Mouse (Mus musculus): Measurements from ENCODE around the gene E030030I06Rik.
"Not testable (repeated sequence)": the region's sequence is repeated elsewhere in the genome, so short reads cannot be mapped to it uniquely, and the experiment has no call there.

Gene E030030I06Rik

DNA sequence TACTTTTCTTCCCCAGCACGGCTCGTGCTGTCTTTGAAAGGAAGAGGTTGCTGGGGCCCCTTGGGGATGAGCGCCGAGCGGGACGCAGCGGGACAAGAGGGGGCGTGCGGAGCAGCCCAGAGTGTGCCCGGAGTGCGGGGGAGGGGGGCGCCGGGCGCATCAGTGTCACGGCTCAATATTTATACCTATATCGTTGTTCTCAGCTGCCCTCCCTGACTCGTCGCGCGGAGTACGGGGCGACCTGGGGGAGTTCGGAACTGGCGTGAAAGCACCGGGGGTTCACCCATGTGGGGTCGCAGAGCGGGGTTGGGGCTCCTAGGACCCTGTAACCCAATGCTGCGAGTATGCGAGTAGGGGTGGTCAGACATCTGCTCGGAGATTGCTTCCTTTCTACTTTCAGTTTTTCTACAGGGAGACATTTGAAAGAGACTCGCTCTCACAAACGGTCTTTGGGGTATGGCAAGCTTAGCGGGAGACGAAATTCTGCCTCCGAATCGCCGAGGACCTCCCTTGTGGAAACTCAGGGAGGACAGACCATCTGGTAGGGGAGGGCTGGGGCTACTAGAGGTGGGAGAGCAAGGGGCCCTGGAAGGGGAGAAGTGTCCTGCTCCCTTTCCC lies at the start of gene E030030I06Rik:
TSS of gene E030030I06Rik (minus strand) at position 198 of the 618 bp plus-strand sequence.
- no peak for DNase-seq

DNA sequence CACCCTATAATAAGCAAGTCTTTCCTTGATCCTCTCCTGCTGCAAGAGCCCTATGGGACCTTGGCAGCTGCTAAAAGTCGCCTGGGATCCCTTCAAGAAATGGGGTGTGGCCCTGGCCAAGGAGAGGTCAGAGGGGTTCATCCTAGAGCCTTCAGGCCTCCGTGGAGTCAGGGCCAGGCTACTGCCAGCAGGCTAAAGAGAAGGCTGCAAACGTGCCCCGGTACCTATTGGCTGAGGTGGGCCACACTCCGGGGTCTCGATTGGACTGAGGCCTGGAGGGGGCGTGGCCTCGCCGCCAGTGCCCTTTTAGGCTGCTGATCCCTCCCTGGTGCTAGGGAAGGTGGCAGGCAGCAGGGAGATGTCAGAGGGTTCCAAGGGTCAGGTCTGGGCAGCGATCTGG lies 42.0 kb upstream of the E030030I06Rik start:
- DNase-seq, result not testable (repeated sequence)

DNA sequence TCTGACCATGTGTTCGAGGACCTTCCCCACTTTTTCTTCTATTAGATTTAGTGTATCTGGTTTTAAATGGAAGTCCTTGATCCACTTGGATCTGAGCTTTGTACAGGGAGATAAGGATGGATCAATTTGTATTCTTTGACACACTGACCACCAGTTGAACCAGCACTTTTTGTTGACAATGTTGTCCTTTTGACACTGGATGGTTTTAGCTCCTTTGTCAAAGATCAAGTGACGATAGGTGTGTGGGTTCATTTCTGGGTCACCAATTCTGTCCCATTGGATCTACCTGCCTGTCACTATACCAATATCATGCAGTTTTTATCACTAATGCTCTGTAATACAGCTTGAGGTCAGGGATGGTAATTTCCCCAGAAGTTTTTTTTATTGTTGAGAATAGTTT lies 27.4 kb upstream of the E030030I06Rik start:
- not testable (repeated sequence) for DNase-seq

DNA sequence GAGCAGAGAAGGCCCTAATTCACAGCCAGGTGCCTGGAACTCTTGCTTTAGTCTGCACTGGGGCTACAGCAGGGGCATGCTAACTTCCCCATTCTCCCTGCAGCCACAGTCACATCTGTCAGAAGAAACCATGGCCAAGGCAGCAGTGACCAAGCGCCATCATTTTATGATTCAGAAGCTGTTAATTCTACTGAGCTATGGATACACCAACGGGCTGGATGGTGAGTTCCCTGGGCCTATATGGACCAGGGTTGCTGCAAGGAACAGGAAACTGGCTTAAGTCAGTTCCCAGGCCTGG lies 25.1 kb upstream of the E030030I06Rik start:
- DNase-seq, result not testable (repeated sequence)

DNA sequence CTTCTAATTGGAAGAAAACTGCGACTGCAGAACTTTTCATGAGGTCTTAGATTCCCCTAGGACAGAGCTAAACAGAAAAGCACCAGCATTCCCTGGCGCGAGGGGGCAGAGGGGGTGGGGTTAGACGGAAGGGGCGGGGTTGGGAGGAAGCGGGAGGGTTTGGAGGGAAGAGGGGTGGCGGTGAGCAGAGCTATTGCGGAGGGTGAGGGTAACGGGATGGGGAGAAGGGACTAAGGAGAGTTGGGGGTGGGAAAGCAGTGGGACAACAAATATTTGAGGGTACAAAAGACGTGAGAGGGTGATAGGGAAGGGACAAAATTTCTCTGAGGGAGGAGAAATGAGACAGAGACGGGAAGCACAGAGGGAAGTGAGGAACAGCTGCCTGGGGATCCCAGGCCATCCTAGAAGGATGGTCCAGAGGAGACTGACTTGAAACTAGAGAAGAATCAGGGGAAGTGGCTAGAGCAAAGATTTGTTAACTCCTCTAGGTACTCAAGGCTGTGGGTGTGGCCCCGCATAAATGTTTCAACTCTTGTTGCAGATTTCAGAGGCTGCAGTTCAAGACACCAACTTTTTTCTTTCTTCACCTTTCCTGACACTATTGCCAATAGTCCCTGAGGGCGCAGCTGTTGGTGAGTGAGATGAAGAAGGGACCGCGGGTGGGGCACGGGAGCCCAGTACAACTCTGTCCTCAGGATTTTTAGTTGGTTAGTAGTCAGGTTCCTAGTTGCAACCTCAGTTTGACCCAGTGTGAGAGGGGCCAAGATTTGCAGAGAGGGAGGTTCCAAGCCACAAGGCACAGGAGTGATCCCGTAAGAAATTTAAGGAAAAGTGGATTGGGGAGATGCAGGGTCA lies 24.5 kb upstream of the E030030I06Rik start:
- not testable (repeated sequence) for DNase-seq

DNA sequence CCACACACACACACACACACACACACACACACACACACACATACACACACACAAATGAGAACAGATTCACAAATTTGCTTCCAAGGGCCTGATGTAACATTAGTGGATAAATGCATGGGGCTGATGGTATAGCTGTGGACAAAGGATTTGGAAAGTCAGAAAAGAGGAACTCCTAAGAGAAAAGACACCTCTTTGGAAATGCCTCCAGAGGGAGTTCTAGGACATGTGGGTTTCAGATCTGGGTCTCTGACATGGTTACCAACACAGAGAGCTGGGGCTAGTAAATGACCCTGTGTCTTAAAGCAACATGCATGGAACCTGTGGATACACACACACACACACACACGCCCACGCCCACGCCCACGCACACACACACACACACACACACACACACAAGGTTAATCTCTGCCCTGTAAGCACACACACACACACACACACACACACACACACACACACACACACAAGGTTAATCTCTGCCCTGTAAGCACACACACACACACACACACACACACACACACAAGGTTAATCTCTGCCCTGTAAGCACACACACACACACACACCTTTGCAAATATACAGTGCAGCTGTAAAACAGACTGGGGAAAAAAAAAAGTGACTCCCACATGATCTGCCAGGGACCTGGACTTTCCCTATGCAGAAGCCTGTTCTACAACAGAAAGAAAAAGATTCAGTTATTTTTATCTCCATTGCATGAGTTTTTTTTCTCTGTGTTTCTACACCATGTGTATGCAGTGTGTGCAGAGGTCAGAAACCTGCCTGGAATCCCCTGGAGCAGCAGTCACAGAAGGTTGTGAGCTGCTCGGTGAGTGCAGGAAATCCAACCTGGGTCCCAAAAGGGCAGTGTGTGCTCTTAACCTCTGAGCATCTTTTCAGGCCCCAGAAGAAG lies 23.6 kb upstream of the E030030I06Rik start:
- not testable (repeated sequence) for DNase-seq

DNA sequence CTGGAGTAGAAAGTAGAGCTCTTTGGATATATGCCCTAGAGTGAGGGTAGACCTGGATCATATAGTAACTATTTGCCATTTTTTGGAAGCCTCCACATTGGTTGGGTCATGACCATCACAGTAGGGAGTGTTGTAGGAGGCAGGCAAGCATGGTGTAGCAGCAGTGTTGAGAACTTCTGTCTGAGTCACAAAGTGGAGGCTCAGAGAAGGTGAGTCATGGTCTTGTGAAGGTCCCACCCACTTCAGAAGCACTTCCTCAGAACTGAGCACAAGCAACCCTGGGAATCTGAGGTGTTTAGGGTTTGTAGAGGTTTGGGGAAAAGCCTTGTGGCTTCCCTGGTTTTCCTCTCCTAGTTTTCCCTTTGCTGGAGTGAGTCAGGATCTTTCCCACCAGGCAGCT lies 20.0 kb upstream of the E030030I06Rik start:
- DNase-seq, result not testable (repeated sequence)

DNA sequence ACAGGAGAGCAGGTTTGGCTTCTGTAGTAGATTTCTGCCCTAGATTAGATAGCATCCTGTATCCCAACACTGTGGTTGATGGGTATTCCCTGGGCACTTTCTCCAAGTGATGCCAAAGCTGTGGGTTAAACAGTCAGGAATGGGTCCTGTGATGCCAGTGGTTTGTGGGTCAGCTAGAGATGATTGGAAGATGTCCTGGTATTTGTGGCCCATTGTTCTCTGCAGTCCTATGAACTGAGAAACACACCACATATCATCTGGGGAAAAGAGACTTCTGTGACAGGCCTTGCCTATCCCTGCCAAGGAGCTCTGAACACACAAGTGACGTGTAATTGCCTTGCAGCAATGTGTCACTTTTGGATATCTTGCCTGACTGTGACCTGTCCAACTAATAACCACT lies 18.0 kb upstream of the E030030I06Rik start:
- not testable (repeated sequence) for DNase-seq

DNA sequence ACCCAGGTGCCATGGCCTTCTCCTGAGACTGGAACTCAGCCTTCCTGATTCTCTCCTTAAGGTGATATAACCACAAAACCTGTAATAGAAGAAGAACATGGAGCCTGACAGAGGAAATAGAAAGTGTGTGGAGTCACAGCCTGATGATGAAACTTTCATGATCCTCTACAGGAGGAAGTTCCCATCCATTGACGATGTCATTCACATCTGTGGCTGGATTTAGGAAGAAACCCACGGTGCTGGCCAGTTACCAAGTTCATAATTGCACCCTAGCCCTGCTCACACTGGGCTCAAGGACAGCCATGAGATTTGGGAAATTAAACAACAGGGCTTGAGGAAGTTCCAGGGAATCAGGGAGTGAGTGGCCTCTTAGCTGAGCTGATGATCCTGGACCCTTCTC lies 17.0 kb upstream of the E030030I06Rik start:
- DNase-seq, result not testable (repeated sequence)

DNA sequence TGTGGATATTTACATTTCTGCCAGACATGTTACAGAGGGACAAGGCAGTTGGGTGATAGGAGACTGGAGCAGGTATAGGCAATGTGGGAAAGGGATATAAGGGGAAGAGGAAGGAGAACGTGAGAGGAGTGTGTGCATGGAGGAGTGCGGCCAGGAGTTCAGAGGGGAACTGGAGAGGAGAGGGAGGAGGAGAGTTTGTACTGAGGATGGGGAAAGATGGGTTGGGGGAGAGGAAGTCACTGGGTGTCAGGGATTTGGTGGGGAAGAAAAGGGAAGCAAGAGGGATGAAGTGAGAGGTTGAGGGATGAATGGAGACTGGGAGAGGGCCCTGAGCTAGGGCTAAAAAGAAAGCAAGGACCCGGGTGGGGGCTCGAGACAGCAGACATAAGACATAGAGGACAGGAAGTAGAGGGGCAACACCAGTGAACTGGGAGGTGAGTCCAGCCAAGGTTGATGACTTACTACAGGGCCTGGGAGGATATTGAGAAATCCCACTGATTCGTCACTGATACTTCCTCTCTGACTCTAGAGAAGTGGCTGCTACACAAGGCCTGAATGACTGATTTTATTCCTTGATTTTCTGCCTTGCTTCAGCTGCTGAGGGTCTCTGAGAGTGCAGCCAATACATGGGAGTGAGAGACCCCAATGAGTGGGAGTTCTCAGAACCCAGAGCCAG lies 16.4 kb upstream of the E030030I06Rik start:
- DNase-seq, result not testable (repeated sequence)

DNA sequence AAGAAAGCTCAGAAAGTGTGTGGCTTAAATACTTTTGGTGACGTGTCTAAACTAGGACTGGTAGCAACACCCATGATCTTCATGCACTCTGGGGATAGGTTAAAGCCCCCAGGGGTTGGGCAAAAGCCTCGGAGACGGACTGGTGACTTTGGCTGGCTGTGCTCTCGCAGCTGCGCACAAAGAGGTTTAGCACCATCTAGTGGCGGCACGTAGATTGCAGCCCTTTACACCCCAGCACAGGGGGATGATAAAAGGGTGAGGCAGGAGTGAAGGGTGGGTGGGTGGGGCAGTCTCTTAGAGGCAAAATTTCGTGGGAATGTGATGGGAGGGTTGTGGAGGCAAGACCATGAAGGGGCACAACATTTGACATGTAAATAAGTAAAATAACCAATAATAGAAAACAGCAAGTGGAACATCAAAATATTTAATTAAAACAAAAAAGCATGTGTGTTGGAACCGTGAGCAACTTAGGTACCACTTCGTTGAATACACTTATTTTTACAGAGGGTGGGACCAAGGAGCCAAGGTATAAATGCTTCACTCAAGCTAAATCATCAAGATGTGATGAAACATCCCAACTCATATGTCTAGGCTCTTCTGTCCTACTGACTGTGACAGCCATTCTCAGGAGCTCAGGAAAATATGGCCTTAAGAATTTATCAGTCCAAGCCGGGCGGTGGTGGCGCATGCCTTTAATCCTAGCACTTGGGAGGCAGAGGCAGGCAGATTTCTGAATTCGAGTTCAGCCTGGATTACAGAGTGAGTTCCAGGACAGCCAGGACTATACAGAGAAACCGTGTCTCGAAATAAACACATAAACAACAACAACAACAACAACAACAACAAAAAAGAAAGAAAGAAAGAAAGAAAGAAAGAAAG lies 14.9 kb upstream of the E030030I06Rik start:
- peak; percentile 63 for DNase-seq

DNA sequence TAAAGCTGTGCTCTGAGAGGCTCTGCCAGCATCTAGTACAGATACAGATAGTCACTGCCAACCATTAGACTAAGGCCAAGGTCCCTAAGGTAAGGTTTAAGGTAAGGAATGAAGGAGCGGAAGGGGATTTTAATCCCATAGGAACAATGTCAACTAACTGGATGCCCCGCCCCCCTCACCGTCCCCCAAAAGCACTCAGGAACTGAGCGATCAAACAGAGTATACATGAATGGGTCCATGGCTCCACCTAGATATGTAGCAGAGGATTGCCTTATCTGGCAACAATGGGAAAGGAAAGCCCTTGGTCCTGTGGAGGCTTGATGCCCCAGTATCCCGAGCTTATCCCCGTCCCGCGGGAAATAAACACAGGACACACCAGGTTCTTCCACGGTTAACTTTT lies 14.2 kb upstream of the E030030I06Rik start:
- not testable (repeated sequence) for DNase-seq

DNA sequence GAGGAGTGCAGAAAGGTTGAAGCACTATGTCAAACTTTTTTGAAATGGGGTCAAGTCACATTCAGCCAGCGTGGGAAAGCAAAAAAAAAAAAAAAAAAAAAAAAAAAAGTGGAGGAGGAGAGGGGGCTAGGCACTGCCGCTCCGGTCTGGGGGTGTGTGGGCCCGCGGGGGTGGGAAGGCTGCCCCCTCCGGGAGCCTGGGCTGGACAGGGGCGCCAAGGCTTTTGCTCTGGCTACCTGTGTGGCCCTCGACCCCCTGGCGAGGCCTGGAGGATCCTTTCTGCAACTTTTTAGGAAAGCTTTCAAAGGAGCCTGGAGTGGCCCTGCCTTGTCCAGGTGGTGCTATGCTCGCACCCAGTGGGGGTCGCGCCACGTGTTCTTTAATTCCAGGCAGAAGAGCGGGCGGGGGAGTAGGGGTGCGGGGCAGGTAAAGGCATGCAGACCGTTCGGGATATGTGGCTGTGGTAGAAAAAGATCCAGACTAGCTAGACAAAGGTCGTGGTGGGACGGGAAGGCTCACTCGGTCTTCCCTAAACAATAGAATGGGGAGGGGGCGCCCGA lies 10.6 kb upstream of the E030030I06Rik start:
- no peak for DNase-seq

DNA sequence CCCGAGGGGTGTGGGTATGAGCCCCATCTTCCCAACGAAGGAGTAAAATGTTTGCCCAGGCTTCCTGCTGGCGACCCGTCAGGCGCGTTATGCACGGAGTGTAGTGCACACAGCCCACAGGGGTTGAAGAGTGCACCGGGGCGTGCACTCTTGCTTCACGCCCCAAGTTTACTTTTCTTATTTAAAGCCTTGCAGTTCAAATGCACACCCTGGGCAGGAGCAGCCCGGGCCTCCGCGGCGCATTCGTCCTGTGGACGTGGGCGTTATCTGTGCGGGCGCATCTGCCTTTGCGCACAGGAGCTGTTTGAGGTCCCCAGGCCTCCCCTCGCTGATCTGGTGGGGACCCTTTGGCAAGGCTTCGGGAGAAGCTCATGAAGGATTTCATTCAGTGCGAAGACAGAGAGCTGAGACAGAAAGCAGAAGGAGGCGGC lies 10.1 kb upstream of the E030030I06Rik start:
- DNase-seq, result no peak

DNA sequence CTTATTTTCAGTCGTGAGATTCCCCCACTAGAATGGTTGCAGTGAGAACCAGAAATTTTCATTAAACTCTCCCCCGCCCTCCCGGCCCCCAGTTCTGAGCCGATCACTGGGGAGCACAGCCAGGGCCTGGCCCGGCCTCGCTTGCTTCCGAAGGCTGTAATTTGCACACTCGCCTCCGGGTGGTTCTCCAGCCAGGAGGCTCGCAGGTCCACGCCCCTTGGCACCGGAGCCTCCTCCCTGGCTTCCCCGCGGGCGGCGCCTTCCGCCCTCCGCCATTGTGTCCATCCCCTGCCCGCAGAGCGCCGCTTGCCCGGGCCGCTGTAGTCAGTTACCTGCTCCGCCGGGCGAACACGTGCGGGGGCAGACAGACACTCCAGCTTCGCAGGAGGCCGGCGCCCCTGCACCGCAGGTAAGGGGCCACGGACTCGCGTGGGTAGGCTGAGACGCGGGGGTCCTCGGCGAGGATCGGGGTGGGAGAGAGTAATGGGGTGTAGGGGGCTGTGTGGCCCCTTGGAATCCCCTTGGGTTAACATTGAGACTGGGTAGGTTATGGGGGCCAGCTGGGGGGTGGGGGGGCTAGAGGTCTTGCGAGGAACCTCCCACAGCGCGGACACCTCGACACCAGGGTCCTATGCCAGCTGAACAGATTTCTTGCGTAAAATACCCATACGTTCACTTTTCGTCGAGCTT lies 9.4 kb upstream of the E030030I06Rik start, which contains the start of the genes Raet1e and H60b:
TSS of gene Raet1e (plus strand) at position 260 of the 690 bp plus-strand sequence.
TSS of gene H60b (plus strand) at position 277 of the 690 bp plus-strand sequence.
- DNase-seq, result not testable (repeated sequence)

DNA sequence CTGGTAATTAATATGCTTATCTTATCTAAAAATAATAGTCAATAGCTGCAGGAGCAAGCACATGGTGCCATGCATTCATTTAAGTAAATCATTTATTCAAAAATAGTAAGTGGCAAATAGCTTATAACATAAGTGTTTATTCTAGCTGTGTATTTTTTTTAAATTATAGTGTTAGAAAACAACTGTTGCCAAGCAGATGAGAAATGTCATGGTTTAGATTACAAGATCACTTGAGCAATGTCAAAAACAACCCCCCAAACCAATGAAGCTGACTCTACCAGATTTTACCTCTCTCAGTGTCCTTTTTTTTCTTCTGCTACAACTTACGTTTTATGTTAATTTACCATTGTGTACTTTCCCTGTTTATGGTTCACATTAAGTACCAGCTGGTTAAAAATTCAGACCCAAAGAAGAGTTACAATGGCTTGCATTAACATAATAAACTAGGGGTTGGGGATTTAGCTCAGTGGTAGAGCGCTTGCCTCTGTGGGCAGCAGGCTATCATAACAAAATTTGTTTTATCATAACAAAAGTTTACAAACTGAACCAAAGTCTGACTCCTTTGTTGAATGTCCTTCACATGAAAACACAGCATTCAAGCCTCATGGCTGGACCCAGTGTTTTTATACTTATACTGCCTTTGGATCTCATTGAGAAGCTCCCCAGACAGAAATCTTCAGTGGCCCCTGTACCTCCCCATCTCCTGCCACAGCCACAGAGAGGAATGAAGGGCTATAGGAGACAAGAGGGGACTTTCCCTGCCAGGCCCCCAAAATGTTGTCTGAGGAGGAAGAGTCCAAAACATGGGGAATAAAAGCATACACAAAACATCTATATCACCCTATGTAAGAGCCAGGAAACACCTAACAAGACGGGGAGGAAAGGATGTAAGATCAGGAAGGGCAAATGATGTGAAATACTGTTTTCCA lies 6.1 kb upstream of the E030030I06Rik start:
- DNase-seq, result no peak

DNA sequence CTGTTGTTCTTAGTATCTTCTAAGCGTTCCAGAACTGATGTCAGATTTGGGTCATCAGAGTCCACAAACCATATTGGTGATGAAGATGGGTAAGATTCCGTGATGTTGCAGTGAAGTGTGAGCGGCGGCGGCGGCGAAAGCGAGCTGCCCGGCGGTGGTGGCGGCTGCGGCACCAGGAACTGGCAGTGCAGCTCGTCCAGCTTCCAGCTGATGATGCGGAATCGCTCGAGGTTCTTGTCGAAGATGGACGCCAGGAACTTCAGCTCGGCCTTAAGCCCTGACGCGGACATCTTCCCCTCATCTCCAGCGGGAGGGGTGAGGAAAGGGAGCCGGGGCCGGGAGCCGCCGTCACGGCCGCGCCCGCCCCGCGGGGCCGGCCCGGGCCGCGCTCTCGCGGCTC lies 5.1 kb upstream of the E030030I06Rik start:
- DNase-seq, result not testable (repeated sequence)

DNA sequence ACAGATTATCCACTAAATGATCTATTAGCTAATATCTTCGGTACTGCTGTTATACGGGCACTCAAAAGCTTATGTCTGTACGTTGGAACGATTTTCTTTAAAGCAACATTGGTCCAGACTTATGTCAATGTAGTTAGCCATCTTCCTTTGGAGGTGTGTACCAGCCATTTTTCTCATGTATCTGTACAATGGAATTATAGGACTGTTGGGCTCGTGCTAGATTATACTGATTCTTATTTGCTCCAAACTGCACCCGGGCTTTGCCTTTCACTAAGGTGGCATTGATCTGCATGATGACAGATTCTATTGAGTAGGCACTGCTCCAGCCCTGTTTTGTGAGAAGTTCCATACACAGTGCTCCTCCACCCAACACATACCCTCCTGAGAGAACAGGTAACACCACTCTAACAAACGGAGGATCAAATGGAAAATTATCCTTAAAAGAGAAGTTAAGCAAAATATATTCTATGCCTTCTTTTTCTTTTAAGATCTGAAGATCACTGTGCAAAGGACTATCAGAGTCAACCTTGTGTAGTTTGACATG lies 4.1 kb upstream of the E030030I06Rik start:
- DNase-seq, result not testable (repeated sequence)
